In the genomic region with DNA sequence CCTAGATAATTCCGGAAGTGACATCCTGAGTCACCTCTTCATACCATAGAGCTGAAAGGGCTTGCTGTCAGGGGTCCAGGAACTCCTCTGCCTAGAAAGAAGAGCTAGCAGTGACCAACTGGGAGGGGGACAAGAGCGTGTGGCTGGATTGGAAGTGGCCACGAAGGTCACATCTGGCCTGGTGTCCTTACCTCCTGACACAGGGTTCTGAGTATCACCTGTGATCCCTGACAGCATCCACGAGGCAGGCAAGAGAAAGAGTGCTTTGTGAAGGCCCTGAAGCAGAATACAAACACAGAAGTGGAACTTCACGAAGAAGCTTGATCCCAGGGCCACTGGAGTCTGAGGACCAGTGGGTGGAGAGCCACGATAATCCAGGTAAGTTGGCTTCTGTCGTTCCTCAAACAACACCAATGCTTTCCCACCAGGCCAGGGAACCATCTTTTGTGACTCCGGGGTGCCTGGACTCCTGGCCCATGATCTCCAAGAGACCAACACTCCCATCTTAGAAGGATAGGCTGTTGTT, we compare ENCODE assay signal across 20 mouse cellular contexts. TPM values are rescaled to one million over a fixed set of nuclear protein-coding genes. Genes with fewer than 3 reads are reported as not detected.
DNase-seq lines count a peak whose midpoint lies in the region; ATAC-seq and TF ChIP-seq lines count a peak whose summit lies in the region.
"Not testable (repeated sequence)": the region's sequence is repeated elsewhere in the genome, so short reads cannot be mapped to it uniquely, and the experiment has no call there.
"Had no signal": no experiment of that assay in that cellular context is flagged by ENCODE, and none has a peak within 500 bp of the region (broad histone marks: within the 10 kb centered on the region; RNA-seq: fewer than 3 reads in every experiment).

A gene (plus strand): TSS at position 51 of the 526 bp plus-strand sequence.

- not testable (repeated sequence) for H3K79me2 ChIP-seq in myocyte (ENCODE audit: control insufficient read depth, insufficient read depth)

- 85% methylated on average over 8 of the region's 8 CpGs for WGBS in forebrain, embryonic 11.5 days

- not testable (repeated sequence) for H3K27me3 ChIP-seq in forebrain, embryonic 11.5 days (ENCODE audit: control insufficient read depth, insufficient read depth, low read length); myocyte (ENCODE audit: control insufficient read depth, insufficient read depth, insufficient read length)

- not testable (repeated sequence) for H3K4me1 ChIP-seq in forebrain, embryonic 11.5 days (replicated peaks; ENCODE audit: control insufficient read depth, insufficient read depth, low read length)

- not testable (repeated sequence) for H3ac ChIP-seq in myocyte (ENCODE audit: control insufficient read depth, insufficient read length)

- not testable (repeated sequence) for TF ChIP-seq POLR2A in myocyte (IDR thresholded peaks at IDR 0.05; ENCODE audit: insufficient read length, low read depth)

- peak; percentile 13 for DNase-seq in 3134 (ENCODE audit: extremely low read depth, insufficient read length, low spot score)
- DNase-seq in R1 (ENCODE audit: low read depth, low spot score), result peak; percentile 7
- peak; percentile 23 for DNase-seq in forebrain, embryonic 11.5 days (ENCODE audit: low spot score)
- peak; percentile 97 for DNase-seq in heart, adult 11 months
- peak; percentile 12 for DNase-seq in kidney, postnatal 10 days
- DNase-seq in testis, postnatal 14 days (ENCODE audit: low spot score), result peak; percentile 58
- peak; percentile 59 to 78 for DNase-seq in urinary bladder, postnatal 4 days (ENCODE audit: low spot score in 2 of 2)

- H3K27ac ChIP-seq in forebrain, embryonic 11.5 days (ENCODE audit: low read depth, low read length), result not testable (repeated sequence)

- H3K4me3 ChIP-seq in forebrain, embryonic 11.5 days (ENCODE audit: low read depth, low read length), result not testable (repeated sequence)
- peak within 1 kb of the TSS; percentile 16 for H3K4me3 ChIP-seq in myocyte

- not testable (repeated sequence) for H3K36me3 ChIP-seq in forebrain, embryonic 11.5 days (ENCODE audit: control insufficient read depth, insufficient read depth, low read length); myocyte (ENCODE audit: control insufficient read depth, insufficient read depth)

- not testable (repeated sequence) for H3K4me2 ChIP-seq in forebrain, embryonic 11.5 days (ENCODE audit: low read depth, low read length, severe bottlenecking)
- H3K4me2 ChIP-seq in myocyte (ENCODE audit: low read depth), result peak within 1 kb of the TSS; percentile 52

- H3K9ac ChIP-seq in forebrain, embryonic 11.5 days (ENCODE audit: low read length), result not testable (repeated sequence)

- not testable (repeated sequence) for ATAC-seq in forebrain, embryonic 11.5 days (replicated peaks; ENCODE audit: low FRiP score)

- not testable (repeated sequence) for H3K9me3 ChIP-seq in forebrain, embryonic 11.5 days (ENCODE audit: control insufficient read depth, low read length)

RNA-seq across cellular contexts. Expression of the gene that starts here (rescaled TPM):
- not detected in 2 replicates for polyA plus RNA-seq in forebrain, embryonic 11.5 days (2014; fragmentation: Nextera tagmentation; extraction: Ambion mirVana)
- polyA plus RNA-seq in myocyte (2012; fragmentation: generic; extraction: Trizol), result 3.5 TPM
- polyA plus RNA-seq: forebrain, embryonic 16.5 days; heart, embryonic 12.5 days; hindbrain, embryonic 11.5 days; intestine, embryonic 16.5 days; kidney, embryonic 15.5 days; limb, embryonic 15.5 days; liver, embryonic 14.5 days; lung, embryonic 14.5 days; midbrain, embryonic 14.5 days; neural tube, embryonic 12.5 days; stomach, embryonic 14.5 days; thymus, adult 2 months had no signal

Comparison
In these comparisons a context has a peak if more than half of its experiments do, and no peak if none do; other contexts are left out.
1. Peak in DNase-seq in forebrain, embryonic 11.5 days; RNA of the gene not detected or under 1 TPM.
2. DNase-seq: peak in every context shown above with its lines; median percentile 97 in heart, adult 11 months; 68 in urinary bladder, postnatal 4 days; 58 in testis, postnatal 14 days; 23 in forebrain, embryonic 11.5 days; 13 in 3134; 12 in kidney, postnatal 10 days; 7 in R1.